Mouse (Mus musculus): Measurements from ENCODE around the gene Pias1. TPM values are rescaled to one million over a fixed set of nuclear protein-coding genes. Genes with fewer than 3 reads are reported as not detected.
A peak's percentile ranks its signal among the peaks of the same experiment; 100 is the strongest.

Gene Pias1
- polyA plus RNA-seq, 1 experiment from 2014 or later = 35.5 TPM

DNA sequence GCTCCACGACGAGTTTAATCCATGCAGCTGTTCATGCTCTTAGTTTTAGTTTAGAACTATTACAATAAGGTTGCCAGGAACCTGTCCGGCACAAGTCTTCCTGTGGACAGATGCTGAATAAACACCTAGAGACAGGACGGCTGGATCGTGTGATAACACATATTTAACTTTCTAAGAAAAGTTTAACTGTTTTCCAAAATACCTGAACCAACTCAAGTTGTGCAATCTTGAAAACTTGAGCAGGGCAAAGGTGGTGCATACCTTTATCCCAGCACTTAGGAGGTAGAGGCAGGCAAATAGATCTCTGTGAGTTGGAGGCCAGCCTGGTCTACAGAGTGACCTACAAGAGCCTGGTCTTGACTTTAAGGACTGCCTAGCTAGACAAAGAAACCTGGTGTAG lies 152.8 kb downstream of the Pias1 start:
- Histone ChIP-seq H3K9ac (no peak overlapping the region), H3K9me3 (no peaks in the 10 kb centered on the region), H3K27me3 (replicated peaks) (no peaks in the 10 kb centered on the region), H3K4me1 (peaks cover 19% of the 10 kb centered on the region), H3K4me3 (no peak overlapping the region), H3K4me2 (no peak overlapping the region), H3K36me3 (no peaks in the 10 kb centered on the region), H3K27ac (replicated peaks) (no peak overlapping the region)
- no peak for ATAC-seq (ENCODE audit: extremely low read depth, insufficient number of reproducible peaks, low FRiP score, low TSS enrichment)
- 64% methylated on average over 5 of the region's 5 CpGs for WGBS

DNA sequence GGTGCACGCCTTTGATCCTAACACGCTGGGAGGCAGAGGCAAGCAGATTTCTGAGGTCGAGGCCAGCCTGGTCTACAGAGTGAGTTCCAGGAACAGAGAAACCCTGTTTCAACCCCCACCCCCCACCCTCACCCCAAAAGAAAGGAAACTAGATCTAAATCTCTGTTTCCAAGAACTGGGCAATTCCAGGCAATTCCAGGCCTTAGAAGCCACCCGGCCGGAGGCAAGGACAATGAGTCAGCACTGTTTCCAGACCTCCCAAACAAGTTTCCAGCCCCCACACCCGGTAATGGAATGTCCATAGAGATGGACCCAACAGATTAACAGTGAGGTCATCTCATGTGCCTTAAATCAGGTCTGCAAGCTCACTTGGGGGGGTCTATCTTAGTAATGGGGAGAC lies 157.8 kb downstream of the Pias1 start:
- Histone ChIP-seq H3K27me3 (replicated peaks) (no peaks in the 10 kb centered on the region), H3K4me3 (no peak overlapping the region), H3K36me3 (no peaks in the 10 kb centered on the region), H3K9ac (no peak overlapping the region), H3K4me2 (no peak overlapping the region), H3K4me1 (peaks cover 31% of the 10 kb centered on the region), H3K27ac (replicated peaks) (no peak overlapping the region), H3K9me3 (no peaks in the 10 kb centered on the region)
- no peak for ATAC-seq (ENCODE audit: extremely low read depth, insufficient number of reproducible peaks, low FRiP score, low TSS enrichment)
- WGBS = 66% methylated on average over 6 of the region's 6 CpGs

DNA sequence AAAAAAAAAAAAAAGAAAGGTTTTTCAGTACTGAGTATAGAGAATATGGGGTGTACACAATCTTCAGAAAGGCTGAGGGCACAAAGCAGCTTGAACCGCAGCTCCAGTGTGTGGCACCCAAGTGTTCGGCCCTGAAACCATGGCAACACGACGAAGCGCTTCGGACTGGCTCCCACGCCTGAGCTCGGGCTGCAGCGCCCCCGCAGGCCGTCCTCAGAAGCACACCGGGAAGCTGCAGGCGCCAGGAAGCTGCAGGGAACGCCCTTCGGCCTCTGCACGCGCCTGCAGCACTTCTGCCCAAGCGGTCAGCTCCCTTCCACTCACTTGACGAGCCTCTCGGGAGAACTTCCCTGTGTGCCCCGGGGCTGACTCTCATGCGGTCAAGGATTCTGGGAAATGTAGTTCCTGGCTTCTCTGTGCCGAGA lies 159.1 kb downstream of the Pias1 start:
- Histone ChIP-seq H3K4me3 (peak overlapping the region; percentile 45), H3K27ac (replicated peaks) (peak overlapping the region; percentile 65), H3K4me1 (peaks cover 31% of the 10 kb centered on the region), H3K4me2 (peak overlapping the region; percentile 71), H3K9me3 (no peaks in the 10 kb centered on the region), H3K36me3 (no peaks in the 10 kb centered on the region), H3K27me3 (replicated peaks) (no peaks in the 10 kb centered on the region), H3K9ac (peak overlapping the region; percentile 65; the same call in 1 of the 2 replicates)
- peak; percentile 84 for ATAC-seq (ENCODE audit: extremely low read depth, insufficient number of reproducible peaks, low FRiP score, low TSS enrichment)
- WGBS = under 1% methylated on average over 23 of the region's 23 CpGs

Other genes with a start within 250 kb of the Pias1 start
- gene Fem1b, start 176.0 kb downstream of the Pias1 start, polyA plus RNA-seq (2015; fragmentation: Nextera tagmentation; extraction: Ambion mirVana) = 12.2 and 12.7 TPM in 2 replicates
- 18.8 and 19.5 TPM in 2 replicates for gene Cln6, start 149.1 kb downstream of the Pias1 start, polyA plus RNA-seq (2015; fragmentation: Nextera tagmentation; extraction: Ambion mirVana)
- gene Calml4, start 129.8 kb downstream of the Pias1 start, polyA plus RNA-seq (2015; fragmentation: Nextera tagmentation; extraction: Ambion mirVana) = 1.7 and 2.4 TPM in 2 replicates
- gene Skor1, start 161.0 kb upstream of the Pias1 start, polyA plus RNA-seq (2015; fragmentation: Nextera tagmentation; extraction: Ambion mirVana) = not detected in 2 replicates